Mouse (Mus musculus) hindbrain, postnatal 0 days (tissue): ENCODE measurements around the gene Mfsd9. TPM values are rescaled to one million over a fixed set of nuclear protein-coding genes. Genes with fewer than 3 reads are reported as not detected.
"Not testable (repeated sequence)": the region's sequence is repeated elsewhere in the genome, so short reads cannot be mapped to it uniquely, and the experiment has no call there.

Experiments
- ATAC-seq: fragments of 200-750 bp; cut with Nextera tagmentation; 2 replicates; pipeline ENCODE4 v1.8.0; 2017; ENCODE audit warnings: mild to moderate bottlenecking, moderate TSS enrichment, moderate library complexity
- DNase-seq: peaks from one replicate; pipeline ENCODE4 v3.0.0-alpha.2; 2015; ENCODE audit warnings: low spot score
- H3K27ac ChIP-seq: fragments of 300-500 bp; sonication (generic); 2 replicates; pipeline ENCODE4 v1.5.1; 2014; ENCODE audit warnings: mild to moderate bottlenecking
- H3K27me3 ChIP-seq: fragments of 300-500 bp; sonication (generic); 2 replicates; pipeline ENCODE4 v1.6.1; 2014; ENCODE audit warnings: low read length, mixed read lengths; ENCODE audit not compliant: insufficient read depth
- H3K36me3 ChIP-seq: fragments of 300-500 bp; sonication (generic); 2 replicates; pipeline ENCODE4 v1.6.1; 2014; ENCODE audit warnings: low read length, mixed read lengths; ENCODE audit not compliant: insufficient read depth
- H3K4me1 ChIP-seq: fragments of 300-500 bp; sonication (generic); 2 replicates; pipeline ENCODE4 v1.6.1; 2014; ENCODE audit warnings: antibody characterized with exemption, low read length, mixed read lengths; ENCODE audit not compliant: insufficient read depth
- H3K4me2 ChIP-seq: fragments of 300-500 bp; sonication (generic); 2 replicates; pipeline ENCODE4 v1.6.1; 2014; ENCODE audit warnings: low read depth, mild to moderate bottlenecking, low read length, moderate library complexity, mixed read lengths
- H3K4me3 ChIP-seq: fragments of 300-500 bp; sonication (generic); 2 replicates; pipeline ENCODE4 v1.5.1; 2014; ENCODE audit warnings: low read length
- H3K9ac ChIP-seq: fragments of 300-500 bp; sonication (generic); replicated peaks from 2 replicates; pipeline ENCODE4 v1.6.1; 2014; ENCODE audit warnings: mild to moderate bottlenecking, low read length, moderate library complexity, mixed read lengths
- H3K9me3 ChIP-seq: fragments of 300-500 bp; sonication (generic); 2 replicates; pipeline ENCODE4 v1.6.1; 2016; ENCODE audit warnings: low read length, mixed read lengths
- CTCF ChIP-seq: IDR thresholded peaks from 2 replicates; pipeline ENCODE4 v1.5.1; 2016; ENCODE audit warnings: antibody characterized with exemption, control low read depth, low read depth
- WGBS: fragments of 180-500 bp; shearing (Covaris S2); extraction: QIAGEN DNeasy Blood & Tissue Kit; methylation state at CpG from one replicate; pipeline ENCODE4 v1.1.7; 2014; 5-methylcytosine and 5-hydroxymethylcytosine counted together
- polyA plus RNA-seq: library from polyadenylated mRNA; unstranded; fragments of >200 nt; fragmentation: Nextera tagmentation; extraction: Ambion mirVana; gene quantifications from 2 replicates; pipeline ENCODE4 v1.2.1, GENCODE M21; 2015
- total RNA-seq: library from RNA; depleted of rRNA; stranded (reverse); fragments of >200 nt; gene quantifications from 2 replicates; pipeline ENCODE4 v1.2.3, GENCODE M21; 2014; rRNA removed

The Mfsd9 gene
- total and polyA plus RNA-seq, 2 experiments from 2014 or later: 4.9 to 12.9 TPM

- H3K9me3 ChIP-seq: no peaks in the 10 kb centered on the region
- H3K4me3 ChIP-seq: no peak overlapping the region
- H3K27me3 ChIP-seq: no peaks in the 10 kb centered on the region
- no peak for TF ChIP-seq CTCF
- no peak overlapping the region for H3K9ac ChIP-seq
- WGBS: 83% methylated on average over 5 of the region's 5 CpGs
- H3K4me1 ChIP-seq: no peaks in the 10 kb centered on the region
- H3K4me2 ChIP-seq: no peak overlapping the region
- ATAC-seq (no peak), DNase-seq (no peak)
- H3K36me3 ChIP-seq: no peaks in the 10 kb centered on the region
- no peak overlapping the region for H3K27ac ChIP-seq
Observed at GRCm38 (mm10) chr1:40746089-40746488, 44.4 kb downstream of the Mfsd9 start.

DNA sequence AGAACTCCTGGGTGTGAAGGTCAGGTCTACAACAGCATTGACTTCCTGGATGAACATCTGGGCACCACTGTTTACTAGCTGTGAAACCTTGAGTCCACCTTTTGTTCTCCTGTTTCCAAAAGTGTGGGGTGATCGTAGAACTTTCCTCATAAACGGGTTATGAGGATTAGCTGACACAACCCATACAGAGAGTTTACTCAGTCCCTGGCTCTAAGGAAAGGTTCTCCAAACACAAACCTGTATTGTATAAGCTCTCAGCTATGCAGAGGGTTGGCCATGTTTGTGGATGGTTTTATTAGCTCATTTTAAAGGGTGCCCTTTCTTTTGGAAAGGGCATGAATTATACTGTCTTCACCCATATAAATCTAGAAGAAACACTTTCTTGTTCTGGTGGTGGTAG is 49.7 kb downstream of the Mfsd9 start:
- WGBS: 87% methylated on average over 2 of the region's 2 CpGs
- no peaks in the 10 kb centered on the region for H3K36me3 ChIP-seq
- no peak overlapping the region for H3K27ac ChIP-seq
- TF ChIP-seq CTCF: no peak
- no peaks in the 10 kb centered on the region for H3K4me1 ChIP-seq
- H3K4me3 ChIP-seq: no peak overlapping the region
- H3K27me3 ChIP-seq: no peaks in the 10 kb centered on the region
- ATAC-seq (no peak), DNase-seq (no peak)
- no peak overlapping the region for H3K9ac ChIP-seq
- H3K4me2 ChIP-seq: no peak overlapping the region
- no peaks in the 10 kb centered on the region for H3K9me3 ChIP-seq

- DNase-seq, H3K27ac ChIP-seq, H3K9me3 ChIP-seq, H3K9ac ChIP-seq, H3K4me2 ChIP-seq, H3K4me1 ChIP-seq, H3K36me3 ChIP-seq, H3K27me3 ChIP-seq, H3K4me3 ChIP-seq, ATAC-seq: not testable (repeated sequence)
- WGBS: 94% methylated on average over 9 of the region's 9 CpGs
Observed at GRCm38 (mm10) chr1:40738246-40738645, 52.2 kb downstream of the Mfsd9 start.

DNA sequence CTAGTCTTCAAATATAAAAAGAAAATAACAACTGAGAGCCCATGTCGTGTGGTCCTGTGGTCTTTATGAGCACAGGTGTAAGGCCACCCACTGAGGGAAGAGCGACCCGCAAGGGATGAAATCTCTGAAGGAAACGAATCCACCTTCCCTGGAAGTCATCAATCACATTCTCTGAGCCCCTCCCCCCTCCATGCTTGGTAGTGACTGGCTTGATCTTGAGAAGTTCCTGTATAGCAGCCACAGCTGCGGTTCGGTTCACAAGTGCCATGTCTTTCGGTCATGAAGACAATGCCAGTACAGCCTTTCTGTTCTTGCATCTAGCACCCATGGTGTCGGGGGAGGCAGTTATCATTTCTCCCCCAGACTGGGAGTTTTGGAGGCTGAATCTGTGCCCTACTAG is 52.8 kb downstream of the Mfsd9 start:
- DNase-seq (no peak), ATAC-seq (no peak)
- Histone ChIP-seq H3K9me3 (no peaks in the 10 kb centered on the region), H3K36me3 (no peaks in the 10 kb centered on the region), H3K9ac (no peak overlapping the region), H3K27ac (no peak overlapping the region), H3K4me3 (no peak overlapping the region), H3K4me2 (no peak overlapping the region), H3K27me3 (no peaks in the 10 kb centered on the region), H3K4me1 (no peaks in the 10 kb centered on the region)
- no peak for TF ChIP-seq CTCF
- 81% methylated on average over 8 of the region's 8 CpGs for WGBS

DNA sequence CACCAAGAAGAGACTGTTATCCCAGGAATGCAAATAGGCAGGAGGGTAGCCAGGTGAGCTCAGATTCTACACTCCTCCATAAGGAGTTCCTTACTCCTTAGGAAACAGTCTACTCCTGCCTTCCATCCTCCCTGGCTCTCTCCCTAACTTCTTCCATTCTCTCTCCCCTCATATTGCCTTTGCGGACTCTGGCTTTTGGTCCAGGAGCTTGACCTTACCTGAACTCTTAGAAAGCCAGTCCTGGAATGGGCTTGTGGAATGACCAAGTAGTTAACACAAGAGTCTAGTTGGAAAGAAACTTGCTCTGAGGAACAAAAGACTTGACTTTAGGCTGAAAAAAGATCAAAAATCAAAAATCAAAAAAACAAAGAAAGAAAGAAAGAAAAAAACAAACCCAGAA is 61.9 kb downstream of the Mfsd9 start:
- H3K4me2 ChIP-seq: no peak overlapping the region
- no peak for TF ChIP-seq CTCF
- no peaks in the 10 kb centered on the region for H3K36me3 ChIP-seq
- no peak for DNase-seq
- no peak for ATAC-seq
- no peaks in the 10 kb centered on the region for H3K27me3 ChIP-seq
- H3K9me3 ChIP-seq: no peaks in the 10 kb centered on the region
- H3K9ac ChIP-seq: no peak overlapping the region
- 93% methylated on average over 1 of the region's 1 CpGs for WGBS
- no peaks in the 10 kb centered on the region for H3K4me1 ChIP-seq
- H3K27ac ChIP-seq: no peak overlapping the region
- H3K4me3 ChIP-seq: no peak overlapping the region

GRCm38 (mm10) chr1:40727404-40727803 is 63.1 kb downstream of the Mfsd9 start:
- no peak for ATAC-seq
- H3K4me1 ChIP-seq: no peaks in the 10 kb centered on the region
- H3K4me3 ChIP-seq: no peak overlapping the region
- H3K36me3 ChIP-seq: no peaks in the 10 kb centered on the region
- no peak overlapping the region for H3K4me2 ChIP-seq
- TF ChIP-seq CTCF: no peak
- no peaks in the 10 kb centered on the region for H3K27me3 ChIP-seq
- DNase-seq: no peak
- 90% methylated on average over 7 of the region's 7 CpGs for WGBS
- H3K9ac ChIP-seq: no peak overlapping the region
- H3K27ac ChIP-seq: no peak overlapping the region
- no peaks in the 10 kb centered on the region for H3K9me3 ChIP-seq

- Histone ChIP-seq H3K9ac (no peak overlapping the region), H3K36me3 (no peaks in the 10 kb centered on the region), H3K4me1 (no peaks in the 10 kb centered on the region), H3K27me3 (no peaks in the 10 kb centered on the region), H3K4me2 (no peak overlapping the region), H3K4me3 (no peak overlapping the region), H3K27ac (no peak overlapping the region), H3K9me3 (no peaks in the 10 kb centered on the region)
- DNase-seq: no peak
- TF ChIP-seq CTCF: no peak
- no peak for ATAC-seq
- WGBS: 72% methylated on average over 10 of the region's 10 CpGs
Observed at GRCm38 (mm10) chr1:40726051-40726450, 64.4 kb downstream of the Mfsd9 start.

Other genes with a start within 250 kb of the Mfsd9 start
- gene Slc9a4, start 210.6 kb downstream of the Mfsd9 start, total RNA-seq: 0.58 and 0.65 TPM in 2 replicates
- gene Slc9a4, start 210.6 kb downstream of the Mfsd9 start, polyA plus RNA-seq: 0.10 TPM in 1 of 2 replicates, not detected in the other
- gene Slc9a2, start 110.1 kb downstream of the Mfsd9 start, total RNA-seq: 2.7 and 3.5 TPM in 2 replicates
- 0.78 and 0.92 TPM in 2 replicates for gene Slc9a2, start 110.1 kb downstream of the Mfsd9 start, polyA plus RNA-seq
- gene Tmem182, start 14.9 kb upstream of the Mfsd9 start, total RNA-seq: 0.05 and 1.2 TPM in 2 replicates
- 0.29 and 0.31 TPM in 2 replicates for gene Tmem182, start 14.9 kb upstream of the Mfsd9 start, polyA plus RNA-seq